Mouse (Mus musculus) embryo, embryonic 9.5 days (tissue): ENCODE results near the gene Dclk2.

Experiments
- DNase-seq: peaks from one replicate; pipeline ENCODE4 v3.0.0-alpha.2; 2017; ENCODE audit errors: extremely low spot score

Gene Dclk2

GRCm38 (mm10) chr3:86894491-86894890 is 26.2 kb downstream of the Dclk2 start:
- no peak for DNase-seq

GRCm38 (mm10) chr3:86887512-86887911 is 33.1 kb downstream of the Dclk2 start:
- DNase-seq, result no peak

- DNase-seq, result no peak
Measured at GRCm38 (mm10) chr3:86885180-86885579, 35.5 kb downstream of the Dclk2 start.

- no peak for DNase-seq
Measured at GRCm38 (mm10) chr3:86884481-86884880, 36.2 kb downstream of the Dclk2 start.

GRCm38 (mm10) chr3:86883985-86884384 is 36.7 kb downstream of the Dclk2 start:
- no peak for DNase-seq

GRCm38 (mm10) chr3:86875912-86876311 is 44.7 kb downstream of the Dclk2 start:
- DNase-seq, result no peak

- no peak for DNase-seq
Measured at GRCm38 (mm10) chr3:86873092-86873600, 47.5 kb downstream of the Dclk2 start.

- DNase-seq, result no peak
Measured at GRCm38 (mm10) chr3:86870952-86871351, 49.7 kb downstream of the Dclk2 start.

GRCm38 (mm10) chr3:86870411-86870810 is 50.2 kb downstream of the Dclk2 start:
- no peak for DNase-seq

- no peak for DNase-seq
Measured at GRCm38 (mm10) chr3:86868721-86869120, 51.9 kb downstream of the Dclk2 start.

- DNase-seq, result peak; percentile 36
Measured at GRCm38 (mm10) chr3:86863327-86864008, 57.2 kb downstream of the Dclk2 start.

- peak; percentile 61 for DNase-seq
Measured at GRCm38 (mm10) chr3:86862939-86863311, 57.7 kb downstream of the Dclk2 start.

- no peak for DNase-seq
Measured at GRCm38 (mm10) chr3:86862245-86862938, 58.3 kb downstream of the Dclk2 start.

- DNase-seq, result no peak
Measured at GRCm38 (mm10) chr3:86859791-86860190, 60.9 kb downstream of the Dclk2 start.

GRCm38 (mm10) chr3:86858699-86859098 is 62.0 kb downstream of the Dclk2 start:
- DNase-seq, result no peak

GRCm38 (mm10) chr3:86857833-86858398 is 62.7 kb downstream of the Dclk2 start:
- no peak for DNase-seq

- no peak for DNase-seq
Measured at GRCm38 (mm10) chr3:86852867-86853266, 67.8 kb downstream of the Dclk2 start.

GRCm38 (mm10) chr3:86851131-86851530 is 69.5 kb downstream of the Dclk2 start:
- no peak for DNase-seq

GRCm38 (mm10) chr3:86850394-86851030 is 70.1 kb downstream of the Dclk2 start:
- peak; percentile 32 for DNase-seq

- DNase-seq, result no peak
Measured at GRCm38 (mm10) chr3:86849337-86849736, 71.3 kb downstream of the Dclk2 start.

GRCm38 (mm10) chr3:86847536-86847935 is 73.1 kb downstream of the Dclk2 start:
- DNase-seq, result no peak

- no peak for DNase-seq
Measured at GRCm38 (mm10) chr3:86846036-86846435, 74.6 kb downstream of the Dclk2 start.
